Mouse (Mus musculus): ENCODE measurements around the gene Ppp2r5c.

DNA sequence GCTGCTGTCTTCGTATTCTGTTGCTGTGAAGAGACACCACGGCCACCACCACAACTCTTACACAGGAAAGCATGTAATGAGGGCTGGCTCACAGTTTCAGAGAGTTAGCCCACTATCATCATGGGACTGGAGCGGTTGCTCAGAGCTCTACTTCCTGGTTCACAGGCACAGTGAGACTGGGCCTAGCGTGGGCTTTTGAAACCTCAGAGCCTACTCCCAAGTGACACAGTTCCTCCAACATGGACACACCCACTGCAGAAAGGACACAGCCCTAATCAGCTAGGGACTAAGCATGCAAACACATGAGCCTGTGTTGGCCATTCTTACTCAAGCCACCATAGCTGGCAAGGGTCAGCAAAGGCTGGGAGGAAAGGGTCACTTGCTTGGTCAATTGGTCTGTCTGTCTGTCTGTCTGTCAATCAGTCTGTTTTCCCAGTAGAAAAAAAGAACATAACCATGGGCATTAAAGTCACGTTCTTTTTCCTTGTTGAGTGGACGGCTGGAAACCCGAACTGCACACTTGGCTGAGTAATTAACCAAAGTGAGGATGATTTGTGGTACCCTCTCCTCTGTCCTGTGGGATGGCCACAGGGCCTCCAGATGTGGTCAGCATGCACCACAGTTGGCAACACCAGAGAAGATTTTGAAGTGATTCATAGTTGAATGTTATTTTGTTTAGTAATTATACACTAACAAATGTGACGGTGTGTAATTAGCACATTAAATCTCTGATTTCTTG, 56.7 kb downstream of the Ppp2r5c start:
- no peak for TF ChIP-seq POLR2A (IDR thresholded peaks at IDR 0.05; ENCODE audit: borderline replicate concordance, control insufficient read depth, low read depth, low read length)
- TF ChIP-seq CTCF (IDR thresholded peaks at IDR 0.05; ENCODE audit: control insufficient read depth, insufficient read depth, low read length): no peak

Data from bone marrow, adult 2 months (tissue).